11 mouse cellular contexts compared by ENCODE assay signal in genomic region chr11:86646136-86646834, GRCm38 (mm10). TPM values are rescaled to one million over a fixed set of nuclear protein-coding genes. Genes with fewer than 3 reads are reported as not detected.
DNase-seq lines count a peak whose midpoint lies in the region; ATAC-seq and TF ChIP-seq lines count a peak whose summit lies in the region.
"Had no signal": no experiment of that assay in that cellular context is flagged by ENCODE, and none has a peak within 500 bp of the region (broad histone marks: within the 10 kb centered on the region; RNA-seq: fewer than 3 reads in every experiment).

No protein-coding gene starts in this region.

- no peak overlapping the region for H3K4me3 ChIP-seq in heart, embryonic 11.5 days (ENCODE audit: low read depth, low read length)
- H3K4me3 ChIP-seq: neural tube, embryonic 12.5 days had no signal

- 42% methylated on average over 7 of the region's 7 CpGs for WGBS in heart, embryonic 11.5 days (ENCODE audit: insufficient replicate concordance)

- no peak for TF ChIP-seq POLR2A in brain, embryonic 14.5 days (IDR thresholded peaks at IDR 0.05; ENCODE audit: borderline replicate concordance, extremely low read depth, insufficient read depth, insufficient read length, poor library complexity, severe bottlenecking)

- no peak for DNase-seq in heart, adult 8-10 months (ENCODE audit: low spot score)
- DNase-seq in 3134 (ENCODE audit: extremely low read depth, insufficient read length, low spot score), result peak; percentile 72
- peak; percentile 36 for DNase-seq in brain, embryonic 14.5 days (ENCODE audit: low read depth)
- DNase-seq in lung, adult 18-20 months, result peak; percentile 73 to 83
- DNase-seq in cerebellum, adult 18-20 months, result no peak
- no peak for DNase-seq in thymus, postnatal 10 days (ENCODE audit: low spot score in 2 of 2)
- DNase-seq: cerebellum, postnatal 25 days had no signal

- H3K4me2 ChIP-seq in heart, embryonic 11.5 days, result no peak overlapping the region
- H3K4me2 ChIP-seq: neural tube, embryonic 12.5 days had no signal

- peak overlapping the region; percentile 47 for H3K9ac ChIP-seq in heart, embryonic 11.5 days (ENCODE audit: low read depth, low read length)
- H3K9ac ChIP-seq: neural tube, embryonic 12.5 days had no signal

- no peaks in the 10 kb centered on the region for H3K36me3 ChIP-seq in heart, embryonic 11.5 days (ENCODE audit: control insufficient read depth, insufficient read depth, low read length)

- H3K27ac ChIP-seq in heart, embryonic 11.5 days (ENCODE audit: low read depth, low read length), result peak overlapping the region; percentile 91
- H3K27ac ChIP-seq: neural tube, embryonic 12.5 days had no signal

- H3K9me3 ChIP-seq in heart, embryonic 11.5 days (replicated peaks; ENCODE audit: control insufficient read depth, low read length), result no peaks in the 10 kb centered on the region
- H3K9me3 ChIP-seq: G1E; neural tube, embryonic 12.5 days had no signal

- no peak for TF ChIP-seq CTCF in brain, embryonic 14.5 days (IDR thresholded peaks at IDR 0.05; ENCODE audit: borderline replicate concordance, extremely low read depth, insufficient read depth, insufficient read length)

- no peaks in the 10 kb centered on the region for H3K27me3 ChIP-seq in heart, embryonic 11.5 days (ENCODE audit: control insufficient read depth, insufficient read depth, low read length)
- H3K27me3 ChIP-seq: neural tube, embryonic 12.5 days had no signal

- H3K4me1 ChIP-seq in heart, embryonic 11.5 days (ENCODE audit: control insufficient read depth, insufficient read depth, low read length), result peaks cover 7% of the 10 kb centered on the region; the same call in 1 of the 2 replicates
- H3K4me1 ChIP-seq: neural tube, embryonic 12.5 days had no signal

- 0 out of 2 replicates have a peak, but pooled peaks have one; percentile 52 for ATAC-seq in heart, embryonic 11.5 days (replicated peaks; ENCODE audit: insufficient number of reproducible peaks, low FRiP score, low TSS enrichment)
- ATAC-seq in erythroid progenitor cell, adult 5-6 weeks (replicated peaks; ENCODE audit: low FRiP score, poor library complexity, severe bottlenecking), result no peak

RNA-seq across cellular contexts. Expression of gene Vmp1, which starts 37.4 kb away (rescaled TPM):
- polyA plus RNA-seq in heart, embryonic 11.5 days (2014; fragmentation: Nextera tagmentation; extraction: Ambion mirVana), result 112 and 120 TPM in 2 replicates
- 10 to 100 TPM; 60.2 to 77.1 (median 64.7) TPM for total RNA-seq in heart, adult 8-10 months (2022)
- polyA plus RNA-seq in brain, embryonic 14.5 days (2012; rRNA removed), result 39.6 and 50.2 TPM in 2 replicates
- total RNA-seq in erythroid progenitor cell, adult 5-6 weeks (2015; ENCODE audit: low replicate concordance), result 113 and 179 TPM in 2 replicates
- total RNA-seq in erythroid progenitor cell, adult 5-6 weeks (2017; ENCODE audit: low replicate concordance), result 73.2 and 117 TPM in 2 replicates

RNA-seq across cellular contexts. Expression of gene Ptrh2, which starts 37.5 kb away (rescaled TPM):
- polyA plus RNA-seq in heart, embryonic 11.5 days (2014; fragmentation: Nextera tagmentation; extraction: Ambion mirVana), result 21.5 and 22.7 TPM in 2 replicates
- total RNA-seq in heart, adult 8-10 months (2022), result 1 to 10 TPM; 6.6 to 7.3 (median 7.1) TPM
- polyA plus RNA-seq in brain, embryonic 14.5 days (2012; rRNA removed), result 17.5 and 18.9 TPM in 2 replicates
- 6.5 and 9.6 TPM in 2 replicates for total RNA-seq in erythroid progenitor cell, adult 5-6 weeks (2015; ENCODE audit: low replicate concordance)
- 6.1 and 7.2 TPM in 2 replicates for total RNA-seq in erythroid progenitor cell, adult 5-6 weeks (2017; ENCODE audit: low replicate concordance)

Comparison
In these comparisons a context has a peak if more than half of its experiments do, and no peak if none do; other contexts are left out.
1. DNase-seq: peak in 3134 (single experiment), brain, embryonic 14.5 days (single experiment) and lung, adult 18-20 months (2 of 2); none in heart, adult 8-10 months (single experiment), cerebellum, adult 18-20 months (0 of 2) and thymus, postnatal 10 days (0 of 2).